ENCODE assay signal across 13 mouse cellular contexts in the genomic region with DNA sequence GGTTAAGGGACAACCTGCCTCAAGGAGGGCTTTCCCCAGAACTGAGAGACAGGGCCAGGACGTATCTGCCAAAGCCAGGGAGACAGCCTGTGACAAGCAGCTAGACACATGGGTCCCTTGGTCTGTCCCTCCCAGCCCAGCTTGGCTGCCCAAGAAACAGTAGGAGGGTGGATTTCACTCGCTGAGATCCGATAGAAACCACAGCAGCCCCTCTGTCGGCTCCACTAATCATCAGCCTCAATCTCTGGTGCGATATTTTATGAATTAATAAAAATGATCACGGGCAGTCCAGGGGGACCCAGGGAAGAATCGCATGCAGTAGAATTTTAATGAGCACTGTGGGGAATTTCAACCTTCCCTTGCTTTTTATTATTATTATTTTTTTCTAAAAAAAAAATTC.
A peak's percentile ranks its signal among the peaks of the same experiment; 100 is the strongest.
DNase-seq lines count a peak whose midpoint lies in the region; ATAC-seq and TF ChIP-seq lines count a peak whose summit lies in the region.
"Had no signal": no experiment of that assay in that cellular context is flagged by ENCODE, and none has a peak within 500 bp of the region (broad histone marks: within the 10 kb centered on the region; RNA-seq: fewer than 3 reads in every experiment).

No protein-coding gene starts in this region.

- peak; percentile 38 to 43 for DNase-seq in cerebellum, postnatal 14 days
- DNase-seq in cerebellum, adult 18-20 months: no peak
- peak; percentile 54 for DNase-seq in midbrain, postnatal 0 days (ENCODE audit: low spot score)
- DNase-seq in spleen, adult 18-20 months: no peak
- DNase-seq in ovary, postnatal 10 days (ENCODE audit: low spot score): no peak
- DNase-seq: cerebellum, adult 2 months; heart, adult 18-20 months; heart, postnatal 14 days; kidney, adult 11 months; liver, embryonic 13.5 days had no signal

- peaks cover 35% of the 10 kb centered on the region for H3K4me1 ChIP-seq in forebrain, embryonic 12.5 days
- peaks cover 41% of the 10 kb centered on the region for H3K4me1 ChIP-seq in hindbrain, embryonic 15.5 days (replicated peaks)
- no peaks in the 10 kb centered on the region for H3K4me1 ChIP-seq in midbrain, postnatal 0 days (ENCODE audit: insufficient read depth, low read length)
- H3K4me1 ChIP-seq: liver, embryonic 13.5 days had no signal

- peaks cover 33% of the 10 kb centered on the region for H3K27me3 ChIP-seq in forebrain, embryonic 12.5 days
- peaks cover 6% of the 10 kb centered on the region for H3K27me3 ChIP-seq in hindbrain, embryonic 15.5 days
- no peaks in the 10 kb centered on the region for H3K27me3 ChIP-seq in midbrain, postnatal 0 days (ENCODE audit: insufficient read depth, low read length)

- H3K36me3 ChIP-seq in forebrain, embryonic 12.5 days (replicated peaks): no peaks in the 10 kb centered on the region
- H3K36me3 ChIP-seq in hindbrain, embryonic 15.5 days: no peaks in the 10 kb centered on the region
- H3K36me3 ChIP-seq in midbrain, postnatal 0 days (ENCODE audit: insufficient read depth, low read length): no peaks in the 10 kb centered on the region
- H3K36me3 ChIP-seq: liver, embryonic 13.5 days had no signal

- H3K27ac ChIP-seq in forebrain, embryonic 12.5 days: peak overlapping the region; percentile 70
- no peak overlapping the region for H3K27ac ChIP-seq in hindbrain, embryonic 15.5 days (replicated peaks)
- no peak overlapping the region; the same call in 1 of the 2 replicates for H3K27ac ChIP-seq in midbrain, postnatal 0 days (ENCODE audit: low read depth, low read length)
- H3K27ac ChIP-seq: liver, embryonic 13.5 days had no signal

- no peak overlapping the region for H3K9ac ChIP-seq in forebrain, embryonic 12.5 days
- H3K9ac ChIP-seq in hindbrain, embryonic 15.5 days: no peak overlapping the region
- no peak overlapping the region for H3K9ac ChIP-seq in midbrain, postnatal 0 days (replicated peaks; ENCODE audit: low read length, poor library complexity, severe bottlenecking)
- H3K9ac ChIP-seq: liver, embryonic 13.5 days had no signal

- peak; percentile 15; the same call in 1 of the 2 replicates for ATAC-seq in forebrain, embryonic 12.5 days (ENCODE audit: low FRiP score)
- peak; percentile 47; the same call in 1 of the 2 replicates for ATAC-seq in hindbrain, embryonic 15.5 days (ENCODE audit: low FRiP score, low read depth)
- ATAC-seq in midbrain, postnatal 0 days (ENCODE audit: low FRiP score): peak; percentile 44
- ATAC-seq in monocyte, adult 5-6 weeks (replicated peaks; ENCODE audit: insufficient number of reproducible peaks, low FRiP score, low TSS enrichment, poor library complexity, severe bottlenecking): no peak

- 41% methylated on average over 7 of the region's 7 CpGs for WGBS in forebrain, embryonic 12.5 days
- 17% methylated on average over 7 of the region's 7 CpGs for WGBS in hindbrain, embryonic 15.5 days
- WGBS in midbrain, postnatal 0 days: 24% methylated on average over 7 of the region's 7 CpGs

- no peak overlapping the region for H3K4me3 ChIP-seq in forebrain, embryonic 12.5 days (replicated peaks)
- H3K4me3 ChIP-seq in hindbrain, embryonic 15.5 days: no peak overlapping the region
- no peak overlapping the region for H3K4me3 ChIP-seq in midbrain, postnatal 0 days (ENCODE audit: low read depth, low read length)
- H3K4me3 ChIP-seq: liver, embryonic 13.5 days had no signal

- no peak for TF ChIP-seq CTCF in midbrain, postnatal 0 days (IDR thresholded peaks at IDR 0.05)

- H3K4me2 ChIP-seq in forebrain, embryonic 12.5 days: peak overlapping the region; percentile 36
- peak overlapping the region; percentile 25 for H3K4me2 ChIP-seq in hindbrain, embryonic 15.5 days
- H3K4me2 ChIP-seq in midbrain, postnatal 0 days (ENCODE audit: low read depth, low read length, poor library complexity, severe bottlenecking): peak overlapping the region; percentile 22; the same call in 1 of the 2 replicates
- H3K4me2 ChIP-seq: liver, embryonic 13.5 days had no signal

- H3K9me3 ChIP-seq in forebrain, embryonic 12.5 days: no peaks in the 10 kb centered on the region
- no peaks in the 10 kb centered on the region for H3K9me3 ChIP-seq in hindbrain, embryonic 15.5 days
- no peaks in the 10 kb centered on the region for H3K9me3 ChIP-seq in midbrain, postnatal 0 days (ENCODE audit: low read length)
- H3K9me3 ChIP-seq: liver, embryonic 13.5 days had no signal

Comparison
In these comparisons a context has a peak if more than half of its experiments do, and no peak if none do; other contexts are left out.
1. DNase-seq: peak in cerebellum, postnatal 14 days (2 of 2) and midbrain, postnatal 0 days (single experiment); none in cerebellum, adult 18-20 months (0 of 2), spleen, adult 18-20 months (0 of 2) and ovary, postnatal 10 days (single experiment).
2. Peak in every context shown above with its lines, with median percentiles within 50 percentile points of each other: H3K4me2 ChIP-seq.